Mouse (Mus musculus) CD4-positive helper T cell, adult 2 months (primary cell): ENCODE measurements at regions not wholly inside any gene's neighbourhood (a gene's known extent, or its start where the extent isn't known, plus 50 kb on each side); places are given as distances from the start of the nearest gene placed in this dataset.

Experiments
- DNase-seq: peaks from one replicate; pipeline ENCODE4 v3.0.0-alpha.2; 2012; ENCODE audit warnings: low read depth, missing footprints, low spot score

DNA sequence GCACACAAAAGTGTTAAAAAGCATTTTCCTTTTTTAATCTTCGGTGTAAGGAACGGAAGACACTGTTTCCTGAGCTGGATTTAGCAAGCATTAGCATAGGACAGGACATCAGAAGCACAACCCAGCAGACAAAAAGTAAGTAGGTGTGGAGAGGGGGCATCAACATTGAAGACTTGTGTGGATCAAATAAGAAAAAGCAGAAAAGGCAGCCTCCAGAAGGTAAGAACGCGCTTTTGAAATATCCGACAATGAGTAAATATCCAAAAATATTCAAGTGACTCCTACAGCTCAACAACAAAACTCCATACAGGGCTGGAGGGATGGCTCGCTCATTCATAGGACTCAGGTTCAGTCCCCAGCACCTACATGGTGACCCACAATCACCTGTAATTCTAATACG lies 286.9 kb downstream of the Pdcd6ip start:
- no peak for DNase-seq

- no peak for DNase-seq
These were observed 288.3 kb downstream of the Pdcd6ip start for GRCm38 (mm10) chr9:113419801-113420200.

DNA sequence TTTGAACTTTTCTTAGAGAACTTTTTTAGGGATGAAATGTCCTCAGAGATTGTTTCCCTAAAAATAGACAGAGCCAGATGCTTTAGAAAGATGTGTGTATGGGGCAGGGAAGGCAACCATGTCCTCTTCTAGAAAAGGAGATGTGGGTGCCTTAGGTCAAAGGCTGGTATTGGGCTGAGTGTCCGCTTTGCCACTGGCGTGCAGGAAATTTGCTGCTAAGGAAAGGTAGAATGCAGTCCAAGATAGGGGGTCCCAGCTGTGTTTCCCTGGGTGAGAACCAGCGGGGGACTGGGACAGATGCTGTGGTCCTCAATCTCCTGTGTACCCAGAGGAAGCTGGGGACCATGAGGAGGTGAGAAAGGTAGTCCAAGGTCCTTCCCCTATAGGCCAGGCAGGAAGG lies 291.0 kb downstream of the Pdcd6ip start:
- DNase-seq = no peak

DNA sequence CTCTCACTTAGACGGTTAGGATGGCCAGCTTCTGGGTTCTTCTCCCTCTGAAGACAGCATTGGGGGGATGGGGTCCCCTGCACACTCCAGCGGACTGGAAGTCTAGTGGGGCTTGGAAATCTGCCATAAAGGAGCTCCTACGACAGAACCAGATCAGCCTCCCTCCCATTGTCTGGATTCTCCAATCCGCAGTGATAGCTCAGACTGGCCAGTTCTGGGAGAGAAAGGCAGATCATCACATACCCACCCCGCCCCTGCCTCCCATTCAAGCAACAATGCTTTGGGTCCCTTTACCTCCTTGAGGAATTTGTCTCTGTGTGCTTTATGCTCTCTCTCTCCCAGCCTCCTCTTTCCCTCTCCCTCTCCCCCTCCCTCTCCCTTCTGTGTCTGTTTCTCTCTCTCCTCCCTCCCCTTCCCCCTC lies 292.5 kb downstream of the Pdcd6ip start:
- no peak for DNase-seq

DNA sequence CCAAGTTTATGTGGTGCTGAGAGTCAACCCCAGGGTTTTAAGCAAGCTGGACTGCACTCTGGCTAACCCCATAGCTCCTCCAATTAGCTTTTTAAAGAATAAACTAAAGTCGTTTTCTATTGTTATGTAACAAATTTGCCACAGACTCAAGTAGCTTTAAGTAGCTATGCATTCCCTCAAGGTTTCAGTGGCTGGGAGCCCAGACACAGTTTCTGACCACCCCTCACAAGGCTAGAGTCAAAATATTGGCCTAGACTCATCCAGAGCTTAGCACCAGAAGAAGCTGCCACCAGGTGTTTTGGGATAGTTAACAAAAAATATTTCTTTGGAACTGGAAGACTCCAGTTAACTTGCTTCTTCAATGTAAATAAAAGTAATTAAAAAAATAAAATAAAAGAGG lies 293.4 kb downstream of the Pdcd6ip start:
- DNase-seq = no peak

GRCm38 (mm10) chr9:113413851-113414250 lies 294.2 kb downstream of the Pdcd6ip start:
- DNase-seq = no peak

DNA sequence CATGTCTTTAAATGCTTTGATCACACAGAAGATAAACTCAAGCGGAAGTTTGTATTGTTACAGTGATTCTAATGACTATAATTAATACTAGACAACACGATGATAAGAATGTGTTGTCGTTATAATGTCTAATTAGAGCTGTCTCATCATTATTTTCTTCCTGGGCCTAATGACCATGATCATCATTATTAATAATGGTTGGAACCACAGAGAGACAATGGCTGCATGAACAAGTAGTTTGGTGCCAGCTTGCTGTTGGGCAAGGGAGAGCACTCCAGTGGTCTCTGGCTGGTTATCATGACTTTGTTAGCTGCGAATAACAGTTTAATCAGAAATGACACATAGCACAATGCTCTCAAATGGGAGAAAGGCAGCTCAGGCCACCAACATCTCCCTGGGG lies 296.4 kb downstream of the Pdcd6ip start:
- DNase-seq = no peak

- DNase-seq = no peak
These were observed 299.5 kb downstream of the Pdcd6ip start for GRCm38 (mm10) chr9:113408521-113408920.

DNA sequence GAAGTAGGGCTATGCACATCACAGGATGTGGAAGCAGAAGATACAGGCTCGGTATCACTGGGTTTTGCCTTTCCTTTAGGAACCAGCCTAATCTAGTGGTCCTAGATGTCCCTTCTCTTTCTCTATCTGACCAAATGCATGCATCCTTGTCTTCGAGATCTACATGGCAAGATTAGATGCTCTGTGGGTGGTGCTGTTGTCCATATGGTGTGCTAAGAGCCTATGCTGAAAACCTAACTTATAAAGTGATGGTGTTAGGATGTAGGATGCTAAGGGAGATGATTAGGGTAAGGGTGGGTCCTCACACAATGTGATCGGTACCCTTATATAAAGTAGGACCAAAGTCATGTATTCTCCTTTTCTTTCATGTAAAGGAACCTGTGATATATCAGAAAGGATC lies 313.7 kb downstream of the Pdcd6ip start:
- no peak for DNase-seq

DNA sequence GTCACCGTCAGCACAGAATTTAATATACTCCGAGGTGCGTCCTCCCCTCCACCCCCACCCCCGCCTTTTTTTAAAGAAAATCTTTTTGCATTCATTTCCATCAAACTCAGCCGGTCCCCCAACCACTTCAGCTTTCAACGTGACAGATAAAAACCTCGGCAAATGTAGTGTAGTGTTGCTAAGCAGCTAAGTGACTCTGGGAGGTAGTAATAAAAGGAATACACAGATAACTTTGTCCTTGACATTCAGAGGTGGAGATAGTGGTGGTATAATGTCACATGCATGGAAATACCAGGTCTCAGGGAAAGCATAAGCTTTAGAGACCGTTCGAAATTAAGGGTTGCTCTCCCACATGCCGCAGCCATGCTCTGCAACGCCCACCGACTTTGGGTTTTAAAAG lies 320.7 kb downstream of the Pdcd6ip start:
- DNase-seq = no peak

DNA sequence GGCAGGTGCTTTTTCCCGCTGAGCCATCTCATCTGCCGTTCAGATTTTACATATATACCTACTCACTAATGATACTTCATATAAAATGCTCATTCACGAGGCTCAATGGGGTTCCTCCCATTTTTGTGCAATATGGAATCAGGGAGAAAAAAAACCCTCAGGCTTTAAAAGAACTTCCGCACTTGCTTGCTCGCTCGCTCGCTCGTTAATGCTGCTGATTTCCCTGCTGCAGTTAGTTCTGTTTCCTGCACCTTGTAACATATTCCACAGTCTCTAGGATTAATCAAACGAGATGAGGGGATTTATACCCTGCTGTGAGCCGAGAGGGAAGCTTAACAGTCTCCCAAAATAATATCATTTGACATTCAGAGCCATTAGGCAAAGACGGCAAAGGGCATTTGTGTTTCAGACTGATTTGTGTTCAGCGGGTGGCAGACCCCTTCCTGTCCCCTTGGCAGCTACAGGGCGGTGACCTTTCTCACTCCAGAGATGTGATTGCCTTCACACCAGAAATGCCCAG lies 326.4 kb downstream of the Pdcd6ip start:
- no peak for DNase-seq

- no peak for DNase-seq
These were observed 327.5 kb downstream of the Pdcd6ip start for GRCm38 (mm10) chr9:113380408-113381129.

GRCm38 (mm10) chr9:113378525-113378924 lies 329.5 kb downstream of the Pdcd6ip start:
- no peak for DNase-seq

DNA sequence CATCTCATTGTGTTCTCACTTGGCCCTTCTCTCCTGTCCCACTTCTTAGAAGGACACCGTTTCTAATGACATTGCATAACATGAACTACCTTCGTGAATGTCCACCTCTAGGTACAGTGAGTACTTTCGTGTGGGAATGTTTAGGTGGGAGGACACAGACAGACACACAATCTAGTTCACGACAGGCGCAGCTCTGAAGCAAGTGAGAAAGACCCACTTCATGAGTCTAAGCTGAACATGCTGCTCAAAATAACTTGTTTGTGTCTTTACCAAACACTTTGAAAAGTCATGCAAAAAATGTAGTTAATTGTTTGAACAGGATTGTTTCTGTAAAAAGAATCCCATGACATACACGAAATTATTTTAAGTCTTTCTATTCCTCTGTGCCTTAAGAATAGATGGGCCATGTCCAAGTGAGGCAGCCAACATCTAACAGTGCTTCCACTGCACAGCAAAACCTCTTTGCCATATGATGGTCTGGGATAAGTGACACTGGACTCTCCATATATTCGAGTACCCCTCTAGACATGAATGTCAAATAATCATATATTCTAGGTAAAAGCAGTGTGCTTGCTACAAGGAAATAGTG lies 336.2 kb downstream of the Pdcd6ip start:
- DNase-seq = no peak

DNA sequence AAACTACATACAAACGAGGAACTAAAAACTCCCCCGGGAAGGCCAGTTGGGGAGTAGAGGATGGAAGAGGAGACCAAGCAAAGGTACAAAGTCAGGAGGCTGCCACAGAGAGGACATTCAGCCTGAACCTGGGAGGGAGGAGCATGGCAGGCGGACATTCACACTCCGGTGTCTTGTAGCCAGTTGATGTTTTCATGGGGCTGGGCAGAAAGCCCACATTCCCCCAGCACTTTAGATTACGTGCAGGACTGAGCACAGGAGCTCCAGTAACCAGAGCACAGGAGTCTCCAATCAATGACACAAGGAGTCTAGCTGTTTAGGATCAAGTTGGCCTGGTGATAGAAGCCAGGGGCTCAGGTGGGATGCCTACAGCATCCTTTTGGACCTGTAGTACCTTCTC lies 360.1 kb downstream of the Pdcd6ip start:
- DNase-seq = no peak

- DNase-seq = no peak
These were observed 361.5 kb downstream of the Pdcd6ip start for GRCm38 (mm10) chr9:113346531-113346930.

GRCm38 (mm10) chr9:113342131-113342530 lies 365.9 kb downstream of the Pdcd6ip start:
- DNase-seq = no peak

GRCm38 (mm10) chr9:113340838-113341237 lies 367.2 kb downstream of the Pdcd6ip start:
- no peak for DNase-seq

DNA sequence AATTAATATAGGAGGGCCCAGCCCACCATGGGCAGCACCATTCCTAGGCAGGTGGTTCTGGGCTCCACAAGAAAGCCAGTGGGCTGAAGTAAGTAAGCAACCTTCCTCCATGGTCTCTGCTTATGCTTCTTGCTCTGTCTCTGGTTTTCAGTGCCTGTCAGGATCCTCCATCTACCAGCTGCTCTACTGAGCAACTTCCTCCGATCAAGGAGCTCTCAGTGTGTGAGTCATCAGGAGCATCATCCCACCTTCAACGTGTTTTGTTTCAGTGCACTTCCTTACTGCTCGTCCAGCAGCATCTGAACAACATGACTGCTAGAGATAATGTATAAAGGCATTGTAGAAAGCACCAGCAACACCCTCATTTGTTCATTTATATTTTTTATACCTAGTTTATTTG lies 368.0 kb downstream of the Pdcd6ip start:
- DNase-seq = no peak

DNA sequence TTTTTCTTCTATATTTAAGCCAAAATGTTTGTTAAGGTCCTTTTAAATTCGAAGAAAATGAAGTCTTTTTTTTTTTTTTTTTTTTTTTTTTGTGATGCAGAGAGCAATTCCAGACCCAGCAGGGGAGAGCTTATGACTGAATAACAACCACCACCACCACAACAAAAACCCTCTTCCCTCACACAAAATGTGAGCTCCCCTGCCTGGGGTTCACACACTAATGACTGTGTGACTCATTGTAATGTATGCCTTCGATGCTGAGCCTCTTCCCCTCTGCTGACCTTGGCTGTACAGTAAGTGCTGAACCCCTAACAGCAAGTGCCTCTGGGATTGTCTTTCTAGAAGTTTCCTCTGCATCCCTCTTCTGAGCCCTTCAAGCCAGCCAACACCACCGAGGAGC lies 383.6 kb downstream of the Pdcd6ip start:
- no peak for DNase-seq

- DNase-seq = no peak
These were observed 398.1 kb downstream of the Pdcd6ip start for GRCm38 (mm10) chr9:113309707-113310574.

- DNase-seq = no peak
These were observed 402.3 kb downstream of the Pdcd6ip start for GRCm38 (mm10) chr9:113305761-113306160.
